Comparison of ENCODE assay signal across 32 mouse cellular contexts in genomic region chr10:79110482-79110881, GRCm38 (mm10). TPM values are rescaled to one million over a fixed set of nuclear protein-coding genes. Genes with fewer than 3 reads are reported as not detected.
"Had no signal": no experiment of that assay in that cellular context is flagged by ENCODE, and none has a peak within 500 bp of the region (broad histone marks: within the 10 kb centered on the region; RNA-seq: fewer than 3 reads in every experiment).

No protein-coding gene starts in this region.

- ATAC-seq: forebrain, embryonic 13.5 days; forebrain, embryonic 14.5 days; forebrain, embryonic 15.5 days; forebrain, embryonic 16.5 days; forebrain, postnatal 0 days had no signal

- DNase-seq: cerebellum, adult 2 months; cerebellum, adult 8-10 months; cerebellum, adult 9-10 months; cerebellum, adult 9-11 months; cerebellum, postnatal 10 days; cerebellum, postnatal 14 days; cerebellum, postnatal 25 days; cerebellum, postnatal 36 days; embryo, embryonic 11 days; forebrain, postnatal 0 days; gastrocnemius, adult 2 months; gastrocnemius, postnatal 10 days; gastrocnemius, postnatal 14 days; gastrocnemius, postnatal 25 days; gastrocnemius, postnatal 36 days; heart, adult 18-20 months; heart, adult 2 months had no signal

- H3K4me3 ChIP-seq: embryonic facial prominence, embryonic 13.5 days; erythroblast, embryonic 14.5 days; forebrain, embryonic 10.5 days; forebrain, embryonic 12.5 days; forebrain, embryonic 13.5 days; forebrain, embryonic 15.5 days; gastrocnemius, adult 2 months; heart, adult 2 months; heart, embryonic 10.5 days had no signal

- H3K4me1 ChIP-seq: forebrain, embryonic 12.5 days; forebrain, embryonic 13.5 days; forebrain, embryonic 15.5 days had no signal

- H3K4me2 ChIP-seq: embryonic facial prominence, embryonic 13.5 days; forebrain, embryonic 12.5 days; forebrain, embryonic 13.5 days; forebrain, embryonic 15.5 days had no signal

- H3K27ac ChIP-seq: embryonic facial prominence, embryonic 13.5 days; forebrain, embryonic 10.5 days; forebrain, embryonic 12.5 days; forebrain, embryonic 13.5 days; forebrain, embryonic 15.5 days; gastrocnemius, adult 2 months; heart, adult 2 months; heart, embryonic 10.5 days had no signal

- H3K9ac ChIP-seq: embryonic facial prominence, embryonic 13.5 days; forebrain, embryonic 12.5 days; forebrain, embryonic 13.5 days; forebrain, embryonic 15.5 days; forebrain, postnatal 0 days had no signal

- H3K9me3 ChIP-seq: embryonic facial prominence, embryonic 13.5 days; forebrain, embryonic 10.5 days; forebrain, embryonic 12.5 days; forebrain, embryonic 13.5 days; forebrain, embryonic 15.5 days; heart, embryonic 10.5 days had no signal

- H3K27me3 ChIP-seq: embryonic facial prominence, embryonic 13.5 days; forebrain, embryonic 12.5 days; forebrain, embryonic 13.5 days; forebrain, embryonic 15.5 days had no signal

- H3K36me3 ChIP-seq: embryonic facial prominence, embryonic 13.5 days; forebrain, embryonic 10.5 days; forebrain, embryonic 12.5 days; forebrain, embryonic 15.5 days; heart, embryonic 10.5 days had no signal

RNA-seq across cellular contexts. Expression of gene Vmn2r80, which starts 38.1 kb away (rescaled TPM):
- polyA plus RNA-seq: cerebellum, adult 2 months; cortical plate, adult 2 months; embryonic facial prominence, embryonic 11.5 days; embryonic facial prominence, embryonic 13.5 days; embryonic facial prominence, embryonic 14.5 days; erythroblast, embryonic 14.5 days; forebrain, embryonic 10.5 days; forebrain, embryonic 11.5 days; forebrain, embryonic 12.5 days; forebrain, embryonic 13.5 days; forebrain, embryonic 14.5 days; forebrain, embryonic 15.5 days; forebrain, embryonic 16.5 days; forebrain, postnatal 0 days; frontal cortex, adult 2 months; gonadal fat pad, adult 2 months; heart, adult 2 months; heart, embryonic 10.5 days had no signal
